Mouse (Mus musculus) embryonic facial prominence, embryonic 13.5 days (tissue): ENCODE measurements around the gene Wdr5. TPM values are rescaled to one million over a fixed set of nuclear protein-coding genes. Genes with fewer than 3 reads are reported as not detected.
"Not testable (repeated sequence)": the region's sequence is repeated elsewhere in the genome, so short reads cannot be mapped to it uniquely, and the experiment has no call there.

ENCODE experiments used
- ATAC-seq: fragments of 200-750 bp; cut with Nextera tagmentation; 2 replicates; pipeline ENCODE4 v1.8.0; 2017; ENCODE audit warnings: low read depth; ENCODE audit not compliant: insufficient number of reproducible peaks, insufficient read depth, low FRiP score, low TSS enrichment
- H3K27ac ChIP-seq: fragments of 300-500 bp; sonication (generic); 2 replicates; pipeline ENCODE4 v1.5.1; 2015; ENCODE audit warnings: moderate library complexity, mild to moderate bottlenecking, inconsistent platforms
- H3K27me3 ChIP-seq: fragments of 300-500 bp; sonication (generic); 2 replicates; pipeline ENCODE4 v1.6.1; 2015; ENCODE audit warnings: mild to moderate bottlenecking, inconsistent platforms
- H3K36me3 ChIP-seq: fragments of 300-500 bp; sonication (generic); 2 replicates; pipeline ENCODE4 v1.6.1; 2015; ENCODE audit warnings: mild to moderate bottlenecking, inconsistent platforms
- H3K4me1 ChIP-seq: fragments of 300-500 bp; sonication (generic); 2 replicates; pipeline ENCODE4 v1.6.1; 2015; ENCODE audit warnings: inconsistent platforms
- H3K4me2 ChIP-seq: fragments of 300-500 bp; sonication (generic); 2 replicates; pipeline ENCODE4 v1.6.1; 2015; ENCODE audit warnings: moderate library complexity, mild to moderate bottlenecking, inconsistent platforms
- H3K4me3 ChIP-seq: fragments of 300-500 bp; sonication (generic); 2 replicates; pipeline ENCODE4 v1.5.1; 2015; ENCODE audit warnings: mild to moderate bottlenecking, inconsistent platforms
- H3K9ac ChIP-seq: fragments of 300-500 bp; sonication (generic); 2 replicates; pipeline ENCODE4 v1.6.1; 2015; ENCODE audit warnings: mild to moderate bottlenecking, inconsistent platforms
- H3K9me3 ChIP-seq: fragments of 300-500 bp; sonication (generic); 2 replicates; pipeline ENCODE4 v1.6.1; 2016; ENCODE audit warnings: inconsistent platforms
- WGBS: fragments of 180-500 bp; shearing (Covaris S2); methylation state at CpG from one replicate; pipeline ENCODE4 v1.1.7; 2015; ENCODE audit warnings: mixed read lengths; 5-methylcytosine and 5-hydroxymethylcytosine counted together
- polyA plus RNA-seq: library from polyadenylated mRNA; unstranded; fragments of >200 nt; fragmentation: Nextera tagmentation; extraction: Ambion mirVana; gene quantifications from 2 replicates; pipeline ENCODE4 v1.2.1, GENCODE M21; 2015

Wdr5 gene
- polyA plus RNA-seq, 1 experiment from 2014 or later: 57.9 TPM

- WGBS: under 1% methylated on average over 46 of the region's 46 CpGs
- Histone ChIP-seq H3K4me1 (peaks cover 19% of the 10 kb centered on the region), H3K36me3 (peaks cover 21% of the 10 kb centered on the region), H3K4me2 (peak overlapping the region; percentile 72), H3K9me3 (no peaks in the 10 kb centered on the region), H3K27me3 (no peaks in the 10 kb centered on the region), H3K9ac (peak overlapping the region; percentile 70), H3K27ac (peak overlapping the region; percentile 90), H3K4me3 (peak overlapping the region; percentile 46)
- peak; percentile 96 for ATAC-seq
Observed at GRCm38 (mm10) chr2:27539772-27540514, 25.0 kb downstream of the Wdr5 start.

- Histone ChIP-seq H3K36me3 (peaks cover 15% of the 10 kb centered on the region), H3K4me3 (peak overlapping the region; percentile 46), H3K9me3 (no peaks in the 10 kb centered on the region), H3K27me3 (no peaks in the 10 kb centered on the region), H3K9ac (peak overlapping the region; percentile 70), H3K27ac (peak overlapping the region; percentile 90), H3K4me1 (peaks cover 19% of the 10 kb centered on the region), H3K4me2 (peak overlapping the region; percentile 72)
- ATAC-seq: peak; percentile 15; the same call in 1 of the 2 replicates
- 29% methylated on average over 10 of the region's 10 CpGs for WGBS
Observed at GRCm38 (mm10) chr2:27540515-27540836, 25.5 kb downstream of the Wdr5 start.

GRCm38 (mm10) chr2:27541225-27541624 lies 26.3 kb downstream of the Wdr5 start:
- WGBS: 90% methylated on average over 3 of the region's 3 CpGs
- no peak for ATAC-seq
- H3K36me3 ChIP-seq: peaks cover 8% of the 10 kb centered on the region

GRCm38 (mm10) chr2:27544613-27545012 lies 29.7 kb downstream of the Wdr5 start:
- Histone ChIP-seq H3K4me3 (no peak overlapping the region), H3K27me3 (no peaks in the 10 kb centered on the region), H3K9me3 (no peaks in the 10 kb centered on the region), H3K9ac (no peak overlapping the region), H3K36me3 (no peaks in the 10 kb centered on the region), H3K27ac (no peak overlapping the region), H3K4me1 (peaks cover 11% of the 10 kb centered on the region), H3K4me2 (no peak overlapping the region)
- WGBS: 86% methylated on average over 6 of the region's 6 CpGs
- ATAC-seq: no peak

More at GRCm38 (mm10) chr2:27541225-27541624, 26.3 kb downstream of the Wdr5 start:
- Histone ChIP-seq H3K9ac (peak overlapping the region; percentile 70), H3K27me3 (no peaks in the 10 kb centered on the region), H3K27ac (peak overlapping the region; percentile 90; the same call in 1 of the 2 replicates), H3K4me2 (peak overlapping the region; percentile 72), H3K9me3 (no peaks in the 10 kb centered on the region), H3K4me1 (peaks cover 19% of the 10 kb centered on the region), H3K4me3 (peak overlapping the region; percentile 46)

GRCm38 (mm10) chr2:27545517-27545916 lies 30.6 kb downstream of the Wdr5 start:
- 70% methylated on average over 3 of the region's 3 CpGs for WGBS
- not testable (repeated sequence) for H3K9ac ChIP-seq, H3K4me3 ChIP-seq, H3K27me3 ChIP-seq, H3K36me3 ChIP-seq, H3K9me3 ChIP-seq, ATAC-seq, H3K4me1 ChIP-seq, H3K27ac ChIP-seq, H3K4me2 ChIP-seq

GRCm38 (mm10) chr2:27546041-27546440 lies 31.1 kb downstream of the Wdr5 start:
- not testable (repeated sequence) for H3K27ac ChIP-seq, H3K4me2 ChIP-seq, H3K4me1 ChIP-seq, H3K36me3 ChIP-seq, H3K4me3 ChIP-seq, H3K9ac ChIP-seq, H3K9me3 ChIP-seq, H3K27me3 ChIP-seq, ATAC-seq
- 93% methylated on average over 8 of the region's 8 CpGs for WGBS

GRCm38 (mm10) chr2:27547326-27547725 lies 32.4 kb downstream of the Wdr5 start:
- 43% methylated on average over 1 of the region's 1 CpGs for WGBS
- no peaks in the 10 kb centered on the region for H3K4me1 ChIP-seq
- H3K27me3 ChIP-seq: no peaks in the 10 kb centered on the region
- H3K36me3 ChIP-seq: no peaks in the 10 kb centered on the region
- H3K27ac ChIP-seq: no peak overlapping the region
- no peaks in the 10 kb centered on the region for H3K9me3 ChIP-seq
- ATAC-seq: no peak
- no peak overlapping the region for H3K4me3 ChIP-seq
- H3K4me2 ChIP-seq: no peak overlapping the region
- no peak overlapping the region for H3K9ac ChIP-seq

GRCm38 (mm10) chr2:27547986-27548385 lies 33.0 kb downstream of the Wdr5 start:
- 97% methylated on average over 2 of the region's 2 CpGs for WGBS

GRCm38 (mm10) chr2:27548664-27549369 lies 33.9 kb downstream of the Wdr5 start:
- WGBS: 67% methylated on average over 1 of the region's 1 CpGs
- Histone ChIP-seq H3K4me3 (no peak overlapping the region), H3K9me3 (no peaks in the 10 kb centered on the region), H3K4me1 (peaks cover 7% of the 10 kb centered on the region; the same call in 1 of the 2 replicates), H3K27ac (no peak overlapping the region), H3K4me2 (no peak overlapping the region), H3K36me3 (no peaks in the 10 kb centered on the region), H3K9ac (no peak overlapping the region), H3K27me3 (no peaks in the 10 kb centered on the region)
- no peak for ATAC-seq

More at GRCm38 (mm10) chr2:27547986-27548385, 33.0 kb downstream of the Wdr5 start:
- H3K36me3 ChIP-seq: no peaks in the 10 kb centered on the region
- H3K9me3 ChIP-seq: no peaks in the 10 kb centered on the region
- no peak overlapping the region for H3K27ac ChIP-seq
- H3K4me1 ChIP-seq: 0 out of 2 replicates have a peak, but pooled peaks cover 3% of the 10 kb centered on the region
- no peak for ATAC-seq
- no peak overlapping the region for H3K4me2 ChIP-seq
- H3K4me3 ChIP-seq: no peak overlapping the region
- H3K9ac ChIP-seq: no peak overlapping the region
- no peaks in the 10 kb centered on the region for H3K27me3 ChIP-seq

- Histone ChIP-seq H3K4me2 (no peak overlapping the region), H3K4me1 (peaks cover 7% of the 10 kb centered on the region; the same call in 1 of the 2 replicates), H3K4me3 (no peak overlapping the region), H3K27ac (peak overlapping the region; percentile 9; the same call in 1 of the 2 replicates), H3K27me3 (no peaks in the 10 kb centered on the region), H3K9ac (no peak overlapping the region), H3K36me3 (no peaks in the 10 kb centered on the region), H3K9me3 (no peaks in the 10 kb centered on the region)
- WGBS: 16% methylated on average over 7 of the region's 7 CpGs
- no peak for ATAC-seq
Observed at GRCm38 (mm10) chr2:27552620-27553287, 37.8 kb downstream of the Wdr5 start.

GRCm38 (mm10) chr2:27554308-27554707 lies 39.4 kb downstream of the Wdr5 start:
- no peak for ATAC-seq
- H3K36me3 ChIP-seq: no peaks in the 10 kb centered on the region
- WGBS: 84% methylated on average over 9 of the region's 9 CpGs
- H3K27me3 ChIP-seq: no peaks in the 10 kb centered on the region
- peaks cover 7% of the 10 kb centered on the region; the same call in 1 of the 2 replicates for H3K4me1 ChIP-seq
- no peak overlapping the region for H3K4me3 ChIP-seq
- no peaks in the 10 kb centered on the region for H3K9me3 ChIP-seq
- H3K27ac ChIP-seq: no peak overlapping the region
- H3K9ac ChIP-seq: no peak overlapping the region
- no peak overlapping the region for H3K4me2 ChIP-seq
